Mouse (Mus musculus) MEL (cell line): ENCODE data around the gene Atp1a3. TPM values are rescaled to one million over a fixed set of nuclear protein-coding genes. Genes with fewer than 3 reads are reported as not detected.

Source experiments
- DNase-seq: peaks from one replicate; pipeline ENCODE4 v3.0.0; 2011; ENCODE audit warnings: low read depth, low spot score
- H3K27ac ChIP-seq: 2 replicates; pipeline ENCODE4 v1.5.1; 2012; ENCODE audit warnings: low read depth, mild to moderate bottlenecking, control low read depth, low read length, moderate library complexity; ENCODE audit not compliant: control insufficient read depth
- H3K27me3 ChIP-seq, 2 experiments: fragments of 150-350 bp in 1 of 2; sonication (generic) in 1 of 2; 2 replicates each; pipeline ENCODE4 v1.6.1; 2012; ENCODE audit warnings: low read length in 2 of 2, mild to moderate bottlenecking in 2 of 2, improper control_type of control experiment in 1 of 2, moderate library complexity in 1 of 2; ENCODE audit not compliant: insufficient read depth in 2 of 2, control insufficient read depth in 1 of 2
- H3K36me3 ChIP-seq, 2 experiments: 2 replicates each; pipeline ENCODE4 v1.6.1; 2012 to 2014; ENCODE audit warnings: low read length in 2 of 2, improper control_type of control experiment in 1 of 2, inconsistent platforms in 1 of 2, mild to moderate bottlenecking in 1 of 2; ENCODE audit not compliant: insufficient read depth in 2 of 2, control insufficient read depth in 1 of 2
- H3K4me1 ChIP-seq, 2 experiments: fragments of 150-350 bp in 1 of 2; sonication (generic) in 1 of 2; 2 replicates each; pipeline ENCODE4 v1.6.1; 2012; ENCODE audit warnings: low read length in 2 of 2, improper control_type of control experiment in 1 of 2, mild to moderate bottlenecking in 1 of 2; ENCODE audit not compliant: insufficient read depth in 2 of 2, control insufficient read depth in 1 of 2
- H3K4me3 ChIP-seq, 2 experiments: fragments of 150-350 bp in 1 of 2; sonication (generic) in 1 of 2; 2 replicates each; pipeline ENCODE4 v1.5.1; 2012; ENCODE audit warnings: low read depth in 2 of 2, low read length in 2 of 2, mild to moderate bottlenecking in 2 of 2, moderate library complexity in 2 of 2, control low read depth in 1 of 2, improper control_type of control experiment in 1 of 2; ENCODE audit not compliant: control insufficient read depth in 1 of 2, insufficient read depth in 1 of 2
- H3K79me2 ChIP-seq: 2 replicates; pipeline ENCODE4 v1.6.1; 2012; ENCODE audit warnings: mild to moderate bottlenecking, low read length, moderate library complexity; ENCODE audit not compliant: control insufficient read depth, poor library complexity, insufficient read depth
- H3K9ac ChIP-seq: 2 replicates; pipeline ENCODE4 v1.6.1; 2012; ENCODE audit warnings: low read depth, mild to moderate bottlenecking, control low read depth, low read length, moderate library complexity; ENCODE audit not compliant: control insufficient read depth, poor library complexity, severe bottlenecking
- H3K9me3 ChIP-seq: fragments of 150-350 bp; sonication (generic); replicated peaks from 2 replicates; pipeline ENCODE4 v1.6.1; 2012; ENCODE audit warnings: mild to moderate bottlenecking, low read length, improper control_type of control experiment, moderate library complexity; ENCODE audit not compliant: insufficient read depth
- BHLHE40 ChIP-seq: IDR thresholded peaks from 2 replicates; pipeline ENCODE4 v1.6.1; 2012; ENCODE audit warnings: low read depth, mild to moderate bottlenecking, inconsistent platforms, low read length, improper control_type of control experiment, borderline replicate concordance
- CHD1 ChIP-seq: IDR thresholded peaks from 2 replicates; pipeline ENCODE4 v1.6.1; 2012; ENCODE audit warnings: low read depth, mild to moderate bottlenecking, inconsistent platforms, low read length, improper control_type of control experiment
- ELF1 ChIP-seq: IDR thresholded peaks from 2 replicates; pipeline ENCODE4 v1.6.1; 2014; ENCODE audit warnings: low read depth, mild to moderate bottlenecking, inconsistent platforms, low read length, improper control_type of control experiment, moderate library complexity
- GABPA ChIP-seq: IDR thresholded peaks from 2 replicates; pipeline ENCODE4 v1.6.1; 2012; ENCODE audit warnings: low read depth, mild to moderate bottlenecking, inconsistent platforms, low read length, improper control_type of control experiment, moderate library complexity
- JUND ChIP-seq: IDR thresholded peaks from 2 replicates; pipeline ENCODE4 v1.6.1; 2011; ENCODE audit warnings: low read depth, mild to moderate bottlenecking, improper control_type of control experiment, low read length
- KAT2A ChIP-seq: conservative IDR thresholded peaks from 2 replicates; pipeline ENCODE4 v1.6.1; 2012; ENCODE audit warnings: low read depth, low read length, improper control_type of control experiment, inconsistent platforms
- MAFK ChIP-seq: IDR thresholded peaks from 2 replicates; pipeline ENCODE4 v1.6.1; 2011; ENCODE audit warnings: low read depth, mild to moderate bottlenecking, low read length, improper control_type of control experiment, borderline replicate concordance
- MAX ChIP-seq: IDR thresholded peaks from 2 replicates; pipeline ENCODE4 v1.6.1; 2011; ENCODE audit warnings: low read length, improper control_type of control experiment
- MAZ ChIP-seq: IDR thresholded peaks from 2 replicates; pipeline ENCODE4 v1.6.1; 2012; ENCODE audit warnings: low read depth, mild to moderate bottlenecking, inconsistent platforms, low read length, improper control_type of control experiment
- MXI1 ChIP-seq: IDR thresholded peaks from 2 replicates; pipeline ENCODE4 v1.6.1; 2011; ENCODE audit warnings: mild to moderate bottlenecking, low read depth, low read length, improper control_type of control experiment
- MYB ChIP-seq: IDR thresholded peaks from 2 replicates; pipeline ENCODE4 v1.6.1; 2011; ENCODE audit warnings: mild to moderate bottlenecking, low read depth, low read length, improper control_type of control experiment
- MYC ChIP-seq: IDR thresholded peaks from 2 replicates; pipeline ENCODE4 v1.6.1; 2011; ENCODE audit warnings: low read depth, mild to moderate bottlenecking, low read length, improper control_type of control experiment, moderate library complexity
- NELFE ChIP-seq: IDR thresholded peaks from 2 replicates; pipeline ENCODE4 v1.6.1; 2011; ENCODE audit warnings: low read depth, low read length, improper control_type of control experiment
- NRF1 ChIP-seq: IDR thresholded peaks from 2 replicates; pipeline ENCODE4 v1.6.1; 2014; ENCODE audit warnings: low read depth, mild to moderate bottlenecking, inconsistent platforms, low read length, improper control_type of control experiment, moderate library complexity; ENCODE audit not compliant: poor library complexity, insufficient read depth, severe bottlenecking
- POLR2A ChIP-seq, 2 experiments: IDR thresholded peaks; 2 replicates each; pipeline ENCODE4 v1.6.1; 2011 to 2012; ENCODE audit warnings: low read length in 2 of 2, mild to moderate bottlenecking in 2 of 2, control low read depth in 1 of 2, improper control_type of control experiment in 1 of 2, low read depth in 1 of 2, moderate library complexity in 1 of 2; ENCODE audit not compliant: control insufficient read depth in 1 of 2, insufficient read depth in 1 of 2, poor library complexity in 1 of 2
- RAD21 ChIP-seq: IDR thresholded peaks from 2 replicates; pipeline ENCODE4 v1.6.1; 2011; ENCODE audit warnings: mild to moderate bottlenecking, low read depth, low read length, improper control_type of control experiment
- RCOR1 ChIP-seq: IDR thresholded peaks from 2 replicates; pipeline ENCODE4 v1.6.1; 2012; ENCODE audit warnings: low read depth, mild to moderate bottlenecking, inconsistent platforms, low read length, improper control_type of control experiment
- SIN3A ChIP-seq: IDR thresholded peaks from 2 replicates; pipeline ENCODE4 v1.6.1; 2012; ENCODE audit warnings: low read length, improper control_type of control experiment, inconsistent platforms
- SMC3 ChIP-seq: IDR thresholded peaks from 2 replicates; pipeline ENCODE4 v1.6.1; 2011; ENCODE audit warnings: low read depth, low read length, improper control_type of control experiment
- UBTF ChIP-seq: IDR thresholded peaks from 2 replicates; pipeline ENCODE4 v1.6.1; 2012; ENCODE audit warnings: low read depth, mild to moderate bottlenecking, inconsistent platforms, low read length, improper control_type of control experiment, moderate library complexity, borderline replicate concordance; ENCODE audit not compliant: insufficient read depth
- ZC3H11A ChIP-seq: IDR thresholded peaks from 2 replicates; pipeline ENCODE4 v1.6.1; 2012; ENCODE audit warnings: low read depth, mild to moderate bottlenecking, inconsistent platforms, low read length, improper control_type of control experiment
- ZKSCAN1 ChIP-seq: IDR thresholded peaks from 2 replicates; pipeline ENCODE4 v1.6.1; 2012; ENCODE audit warnings: low read depth, mild to moderate bottlenecking, inconsistent platforms, low read length, improper control_type of control experiment, moderate library complexity
- ZMIZ1 ChIP-seq: IDR thresholded peaks from 2 replicates; pipeline ENCODE4 v1.6.1; 2012; ENCODE audit warnings: low read depth, mild to moderate bottlenecking, inconsistent platforms, low read length, improper control_type of control experiment, moderate library complexity
- polyA plus RNA-seq, 2 experiments: library from polyadenylated mRNA; stranded (reverse) in 1 of 2; unstranded in 1 of 2; fragments of >175 nt in 1 of 2; fragments of >200 nt in 1 of 2; gene quantifications; 2 replicates each; pipeline versions ENCODE4 v1.2.1 to v1.2.4; 2012; ENCODE audit warnings: low replicate concordance in 2 of 2, low read depth in 1 of 2; ENCODE audit not compliant: insufficient read length in 2 of 2, insufficient read depth in 1 of 2, missing spikeins in 1 of 2
- total RNA-seq: library from RNA; depleted of rRNA; stranded (reverse); fragments of 300-350 nt; gene quantifications from 2 replicates; pipeline ENCODE4 v1.2.3, GENCODE M21; 2012

Atp1a3 gene
- total and polyA plus RNA-seq, 3 experiments = 0.19 to 3.5 TPM; not detected in 1

- Histone ChIP-seq H3K9me3 (no peaks in the 10 kb centered on the region), H3K36me3 (no peaks in the 10 kb centered on the region), H3K4me3 (no peak overlapping the region), H3K79me2 (no peaks in the 10 kb centered on the region), H3K27me3 (no peaks in the 10 kb centered on the region), H3K9ac (no peak overlapping the region), H3K4me1 (no peaks in the 10 kb centered on the region), H3K27ac (no peak overlapping the region)
- TF ChIP-seq POLR2A (IDR thresholded peaks at IDR 0.05; ENCODE audit: control insufficient read depth in 1 of 2, insufficient read depth in 1 of 2, low read depth in 1 of 2, low read length in 2 of 2, poor library complexity in 1 of 2) (no peak), CHD1 (no peak), BHLHE40 (no peak), MYB (no peak), KAT2A (no peak), RCOR1 (no peak), MAX (no peak), ELF1 (no peak), MYC (no peak), UBTF (no peak), MXI1 (no peak), ZKSCAN1 (no peak), RAD21 (no peak)
- no peak for DNase-seq
These were observed 2.0 kb upstream of the Atp1a3 start for GRCm38 (mm10) chr7:25007609-25008374.

GRCm38 (mm10) chr7:25006586-25007364, 1.0 kb upstream of the Atp1a3 start:
- no peaks in the 10 kb centered on the region for H3K36me3 ChIP-seq
- no peaks in the 10 kb centered on the region for H3K27me3 ChIP-seq
- no peak overlapping the region for H3K27ac ChIP-seq
- TF ChIP-seq MAX = no peak
- no peak for TF ChIP-seq MYC
- TF ChIP-seq MAZ = no peak
- TF ChIP-seq MXI1 = no peak
- TF ChIP-seq ZMIZ1 = no peak
- no peak for TF ChIP-seq KAT2A
- TF ChIP-seq NELFE = no peak
- TF ChIP-seq SIN3A = no peak
- no peak for TF ChIP-seq GABPA
- TF ChIP-seq BHLHE40 = no peak
- no peak for TF ChIP-seq NRF1
- TF ChIP-seq JUND = no peak
- no peak for TF ChIP-seq RCOR1
- TF ChIP-seq MYB = no peak
- TF ChIP-seq SMC3 = no peak
- TF ChIP-seq MAFK = no peak
- no peak for TF ChIP-seq ZC3H11A
- TF ChIP-seq, all 39 proteins: peak for 0
- Histone ChIP-seq H3K4me3 (no peak overlapping the region), H3K9me3 (no peaks in the 10 kb centered on the region), H3K9ac (no peak overlapping the region), H3K79me2 (no peaks in the 10 kb centered on the region), H3K4me1 (no peaks in the 10 kb centered on the region)
- DNase-seq = no peak
